Mouse (Mus musculus) lung, adult 2 months (tissue): Measurements from ENCODE around the gene Pawr.

ENCODE experiments used
- CTCF ChIP-seq: fragments of 200-500 bp; IDR thresholded peaks from 2 replicates; pipeline ENCODE4 v1.5.1; 2011; ENCODE audit warnings: mild to moderate bottlenecking, low read length, control low read depth; ENCODE audit not compliant: insufficient read depth
- POLR2A ChIP-seq: fragments of 200-500 bp; IDR thresholded peaks from 2 replicates; pipeline ENCODE4 v1.6.1; 2011; ENCODE audit warnings: low read depth, mild to moderate bottlenecking, control low read depth, low read length, borderline replicate concordance; ENCODE audit errors: extremely low read depth

- no peak for TF ChIP-seq CTCF
- no peak for TF ChIP-seq POLR2A
Measured at GRCm38 (mm10) chr10:108448421-108448820, 116.5 kb downstream of the Pawr start.
